Mouse (Mus musculus): ENCODE data around the gene Sec14l2. TPM values are rescaled to one million over a fixed set of nuclear protein-coding genes. Genes with fewer than 3 reads are reported as not detected.

Sec14l2 gene
- total and polyA plus RNA-seq, 2 experiments: 302 to 349 TPM

GRCm38 (mm10) chr11:4048438-4048837, 74.8 kb downstream of the Sec14l2 start:
- no peaks in the 10 kb centered on the region for H3K27me3 ChIP-seq (ENCODE audit: control insufficient read depth, insufficient read depth, low read length)
- DNase-seq (ENCODE audit: extremely low read depth, low read depth, low spot score): peak; percentile 48
- WGBS: 63% methylated on average over 6 of the region's 6 CpGs

GRCm38 (mm10) chr11:4047766-4048165, 75.4 kb downstream of the Sec14l2 start:
- Histone ChIP-seq H3K36me3 (ENCODE audit: control insufficient read depth, insufficient read depth, low read length) (peaks cover 7% of the 10 kb centered on the region; the same call in 1 of the 2 replicates), H3K27me3 (ENCODE audit: control insufficient read depth, insufficient read depth, low read length) (no peaks in the 10 kb centered on the region), H3K9ac (ENCODE audit: low read depth, low read length) (no peak overlapping the region), H3K4me1 (ENCODE audit: control insufficient read depth, insufficient read depth, low read length) (no peaks in the 10 kb centered on the region), H3K79me2 (ENCODE audit: control insufficient read depth, insufficient read depth, low read length) (no peaks in the 10 kb centered on the region), H3K27ac (replicated peaks; ENCODE audit: insufficient read depth, low read depth, low read length) (no peak overlapping the region), H3K4me3 (ENCODE audit: insufficient read depth, low read depth, low read length) (no peak overlapping the region)
- peak; percentile 66 for DNase-seq (ENCODE audit: extremely low read depth, low read depth, low spot score)
- no peak for TF ChIP-seq CTCF (IDR thresholded peaks at IDR 0.05; ENCODE audit: low read depth, low read length)
- no peak for TF ChIP-seq POLR2A (IDR thresholded peaks at IDR 0.05; ENCODE audit: extremely low read depth, insufficient read depth, low read length)
- WGBS: 82% methylated on average over 2 of the region's 2 CpGs

More at GRCm38 (mm10) chr11:4048438-4048837, 74.8 kb downstream of the Sec14l2 start:
- no peak for TF ChIP-seq CTCF (IDR thresholded peaks at IDR 0.05; ENCODE audit: low read depth, low read length)
- no peak for TF ChIP-seq POLR2A (IDR thresholded peaks at IDR 0.05; ENCODE audit: extremely low read depth, insufficient read depth, low read length)
- Histone ChIP-seq H3K36me3 (ENCODE audit: control insufficient read depth, insufficient read depth, low read length) (peaks cover 2% of the 10 kb centered on the region; the same call in 1 of the 2 replicates), H3K9ac (ENCODE audit: low read depth, low read length) (no peak overlapping the region), H3K27ac (replicated peaks; ENCODE audit: insufficient read depth, low read depth, low read length) (no peak overlapping the region), H3K4me3 (ENCODE audit: insufficient read depth, low read depth, low read length) (no peak overlapping the region), H3K4me1 (ENCODE audit: control insufficient read depth, insufficient read depth, low read length) (no peaks in the 10 kb centered on the region), H3K79me2 (ENCODE audit: control insufficient read depth, insufficient read depth, low read length) (no peaks in the 10 kb centered on the region)

Other genes with a start within 250 kb of the Sec14l2 start
- not detected in 2 replicates for gene 4921536K21Rik, start 228.3 kb downstream of the Sec14l2 start, total RNA-seq (2014; rRNA removed)
- gene 4921536K21Rik, start 228.3 kb downstream of the Sec14l2 start, polyA plus RNA-seq (2012; rRNA removed): not detected in 2 replicates
- under 0.01 and 0.07 TPM in 2 replicates for gene Dusp18, start 228.2 kb downstream of the Sec14l2 start, total RNA-seq (2014; rRNA removed)
- 0.05 TPM in 2 replicates for gene Dusp18, start 228.2 kb downstream of the Sec14l2 start, polyA plus RNA-seq (2012; rRNA removed)
- 0.18 and 0.34 TPM in 2 replicates for gene Slc35e4, start 208.8 kb downstream of the Sec14l2 start, total RNA-seq (2014; rRNA removed)
- 0.27 and 0.46 TPM in 2 replicates for gene Slc35e4, start 208.8 kb downstream of the Sec14l2 start, polyA plus RNA-seq (2012; rRNA removed)
- 101 and 110 TPM in 2 replicates for gene Tcn2, start 191.3 kb downstream of the Sec14l2 start, total RNA-seq (2014; rRNA removed)
- 211 and 236 TPM in 2 replicates for gene Tcn2, start 191.3 kb downstream of the Sec14l2 start, polyA plus RNA-seq (2012; rRNA removed)
- gene Pes1, start 159.4 kb downstream of the Sec14l2 start, total RNA-seq (2014; rRNA removed): 17.9 and 20.8 TPM in 2 replicates
- gene Pes1, start 159.4 kb downstream of the Sec14l2 start, polyA plus RNA-seq (2012; rRNA removed): 17.9 and 22.2 TPM in 2 replicates
- 0.09 TPM in 1 of 2 replicates, not detected in the other for gene 4930556J24Rik, start 146.6 kb downstream of the Sec14l2 start, total RNA-seq (2014; rRNA removed)
- not detected in 2 replicates for gene 4930556J24Rik, start 146.6 kb downstream of the Sec14l2 start, polyA plus RNA-seq (2012; rRNA removed)
- gene Gal3st1, start 139.8 kb downstream of the Sec14l2 start, total RNA-seq (2014; rRNA removed): 2.2 and 2.6 TPM in 2 replicates
- gene Gal3st1, start 139.8 kb downstream of the Sec14l2 start, polyA plus RNA-seq (2012; rRNA removed): 1.4 and 4.4 TPM in 2 replicates
- 97.5 and 130 TPM in 2 replicates for gene Sec14l4, start 92.0 kb downstream of the Sec14l2 start, total RNA-seq (2014; rRNA removed)
- gene Sec14l4, start 92.0 kb downstream of the Sec14l2 start, polyA plus RNA-seq (2012; rRNA removed): 92.9 and 108 TPM in 2 replicates
- not detected in 2 replicates for gene Sec14l3, start 58.6 kb downstream of the Sec14l2 start, total RNA-seq (2014; rRNA removed)
- gene Sec14l3, start 58.6 kb downstream of the Sec14l2 start, polyA plus RNA-seq (2012; rRNA removed): not detected in 2 replicates
- gene Mtfp1, start 28.0 kb downstream of the Sec14l2 start, total RNA-seq (2014; rRNA removed): 16.6 and 23.4 TPM in 2 replicates
- gene Mtfp1, start 28.0 kb downstream of the Sec14l2 start, polyA plus RNA-seq (2012; rRNA removed): 39.2 and 41.5 TPM in 2 replicates
- gene Rnf215, start 11.8 kb upstream of the Sec14l2 start, total RNA-seq (2014; rRNA removed): 10.3 and 10.8 TPM in 2 replicates
- gene Rnf215, start 11.8 kb upstream of the Sec14l2 start, polyA plus RNA-seq (2012; rRNA removed): 11.3 and 13.1 TPM in 2 replicates
- 4.0 and 4.5 TPM in 2 replicates for gene Ccdc157, start 36.9 kb upstream of the Sec14l2 start, total RNA-seq (2014; rRNA removed)
- gene Ccdc157, start 36.9 kb upstream of the Sec14l2 start, polyA plus RNA-seq (2012; rRNA removed): 6.5 and 9.3 TPM in 2 replicates
- 4.3 and 4.6 TPM in 2 replicates for gene Sf3a1, start 36.9 kb upstream of the Sec14l2 start, total RNA-seq (2014; rRNA removed)
- gene Sf3a1, start 36.9 kb upstream of the Sec14l2 start, polyA plus RNA-seq (2012; rRNA removed): 10.0 and 12.2 TPM in 2 replicates
- gene Tbc1d10a, start 63.4 kb upstream of the Sec14l2 start, total RNA-seq (2014; rRNA removed): 23.4 and 23.6 TPM in 2 replicates
- 18.5 and 22.9 TPM in 2 replicates for gene Tbc1d10a, start 63.4 kb upstream of the Sec14l2 start, polyA plus RNA-seq (2012; rRNA removed)
- gene Castor1, start 94.8 kb upstream of the Sec14l2 start, total RNA-seq (2014; rRNA removed): 1.4 and 1.7 TPM in 2 replicates
- gene Castor1, start 94.8 kb upstream of the Sec14l2 start, polyA plus RNA-seq (2012; rRNA removed): 2.3 and 2.5 TPM in 2 replicates
- 0.47 TPM in 1 of 2 replicates, not detected in the other for gene Osm, start 113.0 kb upstream of the Sec14l2 start, total RNA-seq (2014; rRNA removed)
- gene Osm, start 113.0 kb upstream of the Sec14l2 start, polyA plus RNA-seq (2012; rRNA removed): not detected in 2 replicates
- gene Lif, start 134.1 kb upstream of the Sec14l2 start, total RNA-seq (2014; rRNA removed): not detected in 2 replicates
- 0.02 TPM in 2 replicates for gene Lif, start 134.1 kb upstream of the Sec14l2 start, polyA plus RNA-seq (2012; rRNA removed)